11 mouse cellular contexts compared by ENCODE assay signal in the genomic region with DNA sequence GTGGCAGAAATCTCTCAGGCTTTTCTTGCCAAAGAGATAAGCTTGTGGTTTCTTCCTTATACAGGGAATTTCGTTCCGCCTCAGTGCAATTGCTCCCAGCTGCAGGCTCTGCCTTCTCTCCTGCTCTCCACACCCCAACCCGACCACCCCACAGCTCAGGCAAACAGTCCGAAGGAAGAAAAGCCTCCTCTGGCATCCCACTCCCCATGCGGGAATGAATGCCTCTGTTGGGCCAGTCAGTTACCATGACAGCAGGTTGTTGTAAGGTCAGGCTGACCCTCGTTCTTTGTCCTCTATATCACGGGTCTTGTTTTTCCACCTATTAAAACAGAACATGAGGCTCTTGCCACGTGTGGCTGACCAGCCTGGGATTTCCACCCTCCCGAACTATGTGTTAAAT. TPM values are rescaled to one million over a fixed set of nuclear protein-coding genes. Genes with fewer than 3 reads are reported as not detected.
A peak's percentile ranks its signal among the peaks of the same experiment; 100 is the strongest.
DNase-seq lines count a peak whose midpoint lies in the region; ATAC-seq and TF ChIP-seq lines count a peak whose summit lies in the region.
"Had no signal": no experiment of that assay in that cellular context is flagged by ENCODE, and none has a peak within 500 bp of the region (broad histone marks: within the 10 kb centered on the region; RNA-seq: fewer than 3 reads in every experiment).

No protein-coding gene starts in this region.

- no peaks in the 10 kb centered on the region for H3K36me3 ChIP-seq in forebrain, embryonic 10.5 days (replicated peaks)
- no peaks in the 10 kb centered on the region for H3K36me3 ChIP-seq in forebrain, embryonic 16.5 days (ENCODE audit: control insufficient read depth, insufficient read depth)
- no peaks in the 10 kb centered on the region for H3K36me3 ChIP-seq in hindbrain, postnatal 0 days (ENCODE audit: insufficient read depth, low read length)
- H3K36me3 ChIP-seq in midbrain, embryonic 14.5 days (ENCODE audit: control insufficient read depth, insufficient read depth, low read length) = no peaks in the 10 kb centered on the region
- H3K36me3 ChIP-seq: embryonic facial prominence, embryonic 13.5 days had no signal

- intact Hi-C loops in gastrocnemius, postnatal 14 days (cut with DNase I; ENCODE audit: low total_unique reads) = loop anchor here (5.0 kb wide), 1 partner anchor 219 kb away; no protein-coding TSS in a partner anchor

- TF ChIP-seq CTCF in hindbrain, postnatal 0 days (IDR thresholded peaks at IDR 0.05; ENCODE audit: low read depth) = no peak

- no peaks in the 10 kb centered on the region for H3K9me3 ChIP-seq in forebrain, embryonic 10.5 days
- H3K9me3 ChIP-seq in forebrain, embryonic 16.5 days (ENCODE audit: control insufficient read depth, low read length) = no peaks in the 10 kb centered on the region
- no peaks in the 10 kb centered on the region for H3K9me3 ChIP-seq in hindbrain, postnatal 0 days (ENCODE audit: low read length)
- H3K9me3 ChIP-seq in midbrain, embryonic 14.5 days (ENCODE audit: control insufficient read depth, low read length) = no peaks in the 10 kb centered on the region
- H3K9me3 ChIP-seq: embryonic facial prominence, embryonic 13.5 days had no signal

- ATAC-seq in forebrain, embryonic 16.5 days = no peak
- peak; percentile 73 for ATAC-seq in hindbrain, postnatal 0 days
- ATAC-seq in midbrain, embryonic 14.5 days (ENCODE audit: low FRiP score, low TSS enrichment) = no peak

- DNase-seq in forebrain, embryonic 10.5 days (ENCODE audit: extremely low spot score, low spot score) = peak; percentile 64
- peak; percentile 51 for DNase-seq in NIH3T3 (ENCODE audit: low read depth)
- DNase-seq in hindbrain, postnatal 0 days (ENCODE audit: low spot score) = no peak
- peak; percentile 22 for DNase-seq in midbrain, embryonic 14.5 days
- DNase-seq in frontal cortex, postnatal 25 days (ENCODE audit: low spot score in 2 of 2) = no peak
- DNase-seq in gastrocnemius, postnatal 25 days = no peak
- DNase-seq in gastrocnemius, postnatal 14 days = no peak
- DNase-seq: adrenal gland, postnatal 14 days had no signal

- H3K4me3 ChIP-seq in forebrain, embryonic 10.5 days = no peak overlapping the region
- H3K4me3 ChIP-seq in forebrain, embryonic 16.5 days (replicated peaks; ENCODE audit: low read length) = no peak overlapping the region
- H3K4me3 ChIP-seq in hindbrain, postnatal 0 days (ENCODE audit: low read length) = no peak overlapping the region
- no peak overlapping the region for H3K4me3 ChIP-seq in midbrain, embryonic 14.5 days (replicated peaks; ENCODE audit: low read depth, low read length)
- H3K4me3 ChIP-seq: embryonic facial prominence, embryonic 13.5 days had no signal

- WGBS in forebrain, embryonic 10.5 days = 22% methylated on average over 9 of the region's 9 CpGs
- 13% methylated on average over 9 of the region's 9 CpGs for WGBS in forebrain, embryonic 16.5 days
- 22% methylated on average over 9 of the region's 9 CpGs for WGBS in hindbrain, postnatal 0 days
- WGBS in midbrain, embryonic 14.5 days = 3% methylated on average over 9 of the region's 9 CpGs

- H3K27ac ChIP-seq in forebrain, embryonic 10.5 days = peak overlapping the region; percentile 76
- H3K27ac ChIP-seq in forebrain, embryonic 16.5 days (ENCODE audit: low read length) = no peak overlapping the region
- no peak overlapping the region for H3K27ac ChIP-seq in hindbrain, postnatal 0 days
- no peak overlapping the region for H3K27ac ChIP-seq in midbrain, embryonic 14.5 days (replicated peaks; ENCODE audit: low read depth, low read length)

- no peaks in the 10 kb centered on the region for H3K27me3 ChIP-seq in forebrain, embryonic 10.5 days (ENCODE audit: poor library complexity, severe bottlenecking)
- H3K27me3 ChIP-seq in forebrain, embryonic 16.5 days (replicated peaks; ENCODE audit: control insufficient read depth, insufficient read depth, low read length) = no peaks in the 10 kb centered on the region
- H3K27me3 ChIP-seq in hindbrain, postnatal 0 days (ENCODE audit: insufficient read depth, low read length) = no peaks in the 10 kb centered on the region
- H3K27me3 ChIP-seq in midbrain, embryonic 14.5 days (ENCODE audit: control insufficient read depth, insufficient read depth, low read length) = no peaks in the 10 kb centered on the region
- H3K27me3 ChIP-seq: embryonic facial prominence, embryonic 13.5 days had no signal

- no peak overlapping the region for H3K9ac ChIP-seq in forebrain, embryonic 16.5 days (replicated peaks; ENCODE audit: low read depth, low read length)
- H3K9ac ChIP-seq in hindbrain, postnatal 0 days (replicated peaks; ENCODE audit: low read length) = no peak overlapping the region
- H3K9ac ChIP-seq in midbrain, embryonic 14.5 days (replicated peaks; ENCODE audit: low read length) = no peak overlapping the region
- H3K9ac ChIP-seq: embryonic facial prominence, embryonic 13.5 days had no signal

- peaks cover 38% of the 10 kb centered on the region for H3K4me1 ChIP-seq in forebrain, embryonic 10.5 days
- no peaks in the 10 kb centered on the region for H3K4me1 ChIP-seq in forebrain, embryonic 16.5 days (replicated peaks; ENCODE audit: control insufficient read depth, insufficient read depth, low read length)
- no peaks in the 10 kb centered on the region for H3K4me1 ChIP-seq in hindbrain, postnatal 0 days (ENCODE audit: insufficient read depth, low read length)
- H3K4me1 ChIP-seq in midbrain, embryonic 14.5 days (ENCODE audit: control insufficient read depth, insufficient read depth, low read length) = peaks cover 6% of the 10 kb centered on the region; the same call in 1 of the 2 replicates

- H3K4me2 ChIP-seq in forebrain, embryonic 16.5 days (ENCODE audit: low read length) = no peak overlapping the region
- no peak overlapping the region for H3K4me2 ChIP-seq in hindbrain, postnatal 0 days (ENCODE audit: low read depth, low read length)
- no peak overlapping the region for H3K4me2 ChIP-seq in midbrain, embryonic 14.5 days (ENCODE audit: low read length)
- H3K4me2 ChIP-seq: embryonic facial prominence, embryonic 13.5 days had no signal

RNA-seq across cellular contexts. Expression of gene Gcm1, which starts 30.5 kb away (rescaled TPM):
- polyA plus RNA-seq in forebrain, embryonic 10.5 days (2016; fragmentation: Nextera tagmentation; extraction: Ambion mirVana) = 0.10 TPM in 1 of 2 replicates, not detected in the other
- not detected in 2 replicates for polyA plus RNA-seq in forebrain, embryonic 16.5 days (2015; fragmentation: Nextera tagmentation; extraction: Ambion mirVana)
- 0.10 TPM in 1 of 2 replicates, not detected in the other for total RNA-seq in hindbrain, postnatal 0 days (2014; rRNA removed)
- polyA plus RNA-seq in hindbrain, postnatal 0 days (2015; fragmentation: Nextera tagmentation; extraction: Ambion mirVana) = 0.09 and 0.11 TPM in 2 replicates
- not detected in 2 replicates for polyA plus RNA-seq in midbrain, embryonic 14.5 days (2014; fragmentation: Nextera tagmentation; extraction: Ambion mirVana)
- total RNA-seq in gastrocnemius, postnatal 25 days (2021) = not detected
- not detected for total RNA-seq in gastrocnemius, postnatal 14 days (2021)
- total RNA-seq: adrenal gland, postnatal 14 days; left cerebral cortex, adult 8-10 months had no signal

Comparison
In these comparisons a context has a peak if more than half of its experiments do, and no peak if none do; other contexts are left out.
1. DNase-seq: peak in forebrain, embryonic 10.5 days (single experiment), NIH3T3 (single experiment) and midbrain, embryonic 14.5 days (single experiment); none in hindbrain, postnatal 0 days (single experiment), frontal cortex, postnatal 25 days (0 of 2), gastrocnemius, postnatal 25 days (single experiment) and gastrocnemius, postnatal 14 days (single experiment).